20 mouse cellular contexts compared by ENCODE assay signal in genomic region chr5:53209773-53210172, GRCm38 (mm10). TPM values are rescaled to one million over a fixed set of nuclear protein-coding genes. Genes with fewer than 3 reads are reported as not detected.
DNase-seq lines count a peak whose midpoint lies in the region; ATAC-seq and TF ChIP-seq lines count a peak whose summit lies in the region.
"Had no signal": no experiment of that assay in that cellular context is flagged by ENCODE, and none has a peak within 500 bp of the region (broad histone marks: within the 10 kb centered on the region; RNA-seq: fewer than 3 reads in every experiment).

No protein-coding gene starts in this region.

- peaks cover 9% of the 10 kb centered on the region for H3K27me3 ChIP-seq in forebrain, embryonic 13.5 days
- peaks cover 52% of the 10 kb centered on the region for H3K27me3 ChIP-seq in forebrain, embryonic 10.5 days (ENCODE audit: poor library complexity, severe bottlenecking)

- WGBS in forebrain, embryonic 13.5 days: 52% methylated on average over 7 of the region's 7 CpGs
- 46% methylated on average over 7 of the region's 7 CpGs for WGBS in forebrain, embryonic 10.5 days

- DNase-seq in cerebellum, adult 11-12 months: peak; percentile 55
- DNase-seq in cerebellum, adult 9-10 months: no peak
- no peak for DNase-seq in forebrain, embryonic 10.5 days (ENCODE audit: extremely low spot score, low spot score)
- DNase-seq in left cerebral cortex, adult 2 months (ENCODE audit: extremely low spot score in 1 of 2, low spot score in 2 of 2): no peak
- no peak for DNase-seq in left cerebral cortex, adult 8-10 months (ENCODE audit: low spot score in 2 of 2)
- DNase-seq in right cerebral cortex, postnatal 25 days: no peak
- DNase-seq in urinary bladder, postnatal 36 days (ENCODE audit: low spot score in 2 of 2): no peak
- DNase-seq: adrenal gland, adult 8-10 months; cerebellum, postnatal 36 days; heart, adult 18-20 months; heart, postnatal 10 days; kidney, adult 11 months; right cerebral cortex, postnatal 4 days had no signal

- no peak overlapping the region for H3K9ac ChIP-seq in forebrain, embryonic 13.5 days
- H3K9ac ChIP-seq: embryonic facial prominence, embryonic 12.5 days; heart, embryonic 12.5 days; midbrain, embryonic 15.5 days; neural tube, embryonic 12.5 days had no signal

- no peaks in the 10 kb centered on the region for H3K36me3 ChIP-seq in forebrain, embryonic 13.5 days (ENCODE audit: poor library complexity, severe bottlenecking)
- H3K36me3 ChIP-seq in forebrain, embryonic 10.5 days (replicated peaks): no peaks in the 10 kb centered on the region
- H3K36me3 ChIP-seq: embryonic facial prominence, embryonic 12.5 days; heart, embryonic 12.5 days; midbrain, embryonic 15.5 days; neural tube, embryonic 12.5 days had no signal

- H3K4me2 ChIP-seq in forebrain, embryonic 13.5 days: peak overlapping the region; percentile 44
- H3K4me2 ChIP-seq: embryonic facial prominence, embryonic 12.5 days; heart, embryonic 12.5 days; neural tube, embryonic 12.5 days had no signal

- no peaks in the 10 kb centered on the region for H3K9me3 ChIP-seq in forebrain, embryonic 13.5 days (replicated peaks)
- no peaks in the 10 kb centered on the region for H3K9me3 ChIP-seq in forebrain, embryonic 10.5 days
- H3K9me3 ChIP-seq: embryonic facial prominence, embryonic 12.5 days; heart, embryonic 12.5 days; midbrain, embryonic 15.5 days; neural tube, embryonic 12.5 days had no signal

- H3K4me3 ChIP-seq in forebrain, embryonic 13.5 days: no peak overlapping the region
- no peak overlapping the region for H3K4me3 ChIP-seq in forebrain, embryonic 10.5 days
- peak overlapping the region; percentile 27 for H3K4me3 ChIP-seq in left cerebral cortex, adult 2 months
- H3K4me3 ChIP-seq: embryonic facial prominence, embryonic 12.5 days; heart, embryonic 12.5 days; midbrain, embryonic 15.5 days; neural tube, embryonic 12.5 days had no signal

- intact Hi-C loops in left cerebral cortex, adult 2 months (cut with DNase I): loop anchor here (5.0 kb wide), 1 partner anchor 52 kb away; no protein-coding TSS in a partner anchor

- no peak overlapping the region for H3K27ac ChIP-seq in forebrain, embryonic 13.5 days
- H3K27ac ChIP-seq in forebrain, embryonic 10.5 days: no peak overlapping the region
- peak overlapping the region; percentile 50; the same call in 1 of the 2 replicates for H3K27ac ChIP-seq in left cerebral cortex, adult 2 months
- H3K27ac ChIP-seq: embryonic facial prominence, embryonic 12.5 days; macrophage; midbrain, embryonic 15.5 days; neural tube, embryonic 12.5 days had no signal

- no peak for ATAC-seq in forebrain, embryonic 13.5 days
- ATAC-seq: activated CD4-positive, CD25-positive, alpha-beta regulatory T cell, adult 4 months; midbrain, embryonic 15.5 days had no signal

- peaks cover 56% of the 10 kb centered on the region for H3K4me1 ChIP-seq in forebrain, embryonic 13.5 days
- peaks cover 34% of the 10 kb centered on the region for H3K4me1 ChIP-seq in forebrain, embryonic 10.5 days

- TF ChIP-seq CTCF in left cerebral cortex, adult 2 months (IDR thresholded peaks at IDR 0.05): no peak

RNA-seq across cellular contexts. Expression of gene Sel1l3, which starts 4.0 kb away (rescaled TPM):
- polyA plus RNA-seq in forebrain, embryonic 13.5 days (2015; fragmentation: Nextera tagmentation; extraction: Ambion mirVana): 7.0 and 8.5 TPM in 2 replicates
- polyA plus RNA-seq in forebrain, embryonic 10.5 days (2016; fragmentation: Nextera tagmentation; extraction: Ambion mirVana): 1.9 and 3.3 TPM in 2 replicates
- total RNA-seq in left cerebral cortex, adult 2 months (2021): 10 to 100 TPM; 66.6 to 70.5 TPM
- total RNA-seq in left cerebral cortex, adult 8-10 months (2022): 10 to 100 TPM; 55.6 to 65.4 (median 56.4) TPM
- polyA plus RNA-seq: activated CD4-positive, CD25-positive, alpha-beta regulatory T cell, adult 4 months had no signal

RNA-seq across cellular contexts. Expression of gene Smim20, which starts 57.1 kb away (rescaled TPM):
- polyA plus RNA-seq in forebrain, embryonic 13.5 days (2015; fragmentation: Nextera tagmentation; extraction: Ambion mirVana): 64.8 and 70.7 TPM in 2 replicates
- 68.0 and 72.6 TPM in 2 replicates for polyA plus RNA-seq in forebrain, embryonic 10.5 days (2016; fragmentation: Nextera tagmentation; extraction: Ambion mirVana)
- 10 to 100 TPM; 36.4 to 39.7 TPM for total RNA-seq in left cerebral cortex, adult 2 months (2021)
- total RNA-seq in left cerebral cortex, adult 8-10 months (2022): 10 to 100 TPM; 38.0 to 43.3 (median 40.1) TPM
